Mouse (Mus musculus) ES-Bruce4 (cell line): Measurements from ENCODE around the gene Tasp1. TPM values are rescaled to one million over a fixed set of nuclear protein-coding genes. Genes with fewer than 3 reads are reported as not detected.
"Not testable (repeated sequence)": the region's sequence is repeated elsewhere in the genome, so short reads cannot be mapped to it uniquely, and the experiment has no call there.

Experiments used
- H3K27ac ChIP-seq: 2 replicates; pipeline ENCODE4 v1.5.1; 2012; ENCODE audit warnings: low read length, inconsistent platforms; ENCODE audit not compliant: insufficient read depth
- H3K27me3 ChIP-seq: 2 replicates; pipeline ENCODE4 v1.6.1; 2012; ENCODE audit warnings: mild to moderate bottlenecking, low read length, inconsistent platforms; ENCODE audit not compliant: control insufficient read depth, poor library complexity, insufficient read depth, severe bottlenecking
- H3K36me3 ChIP-seq: 2 replicates; pipeline ENCODE4 v1.6.1; 2012; ENCODE audit warnings: inconsistent platforms, mild to moderate bottlenecking, low read length, moderate library complexity; ENCODE audit not compliant: control insufficient read depth, poor library complexity, insufficient read depth, severe bottlenecking
- H3K4me1 ChIP-seq: one replicate; pipeline ENCODE4 v1.8.1; 2011; ENCODE audit warnings: low read length; ENCODE audit not compliant: control insufficient read depth, insufficient read depth
- H3K4me3 ChIP-seq: 2 replicates; pipeline ENCODE4 v1.5.1; 2011; ENCODE audit warnings: low read depth, mild to moderate bottlenecking, low read length
- H3K9ac ChIP-seq: 2 replicates; pipeline ENCODE4 v1.6.1; 2012; ENCODE audit warnings: low read depth, mild to moderate bottlenecking, inconsistent platforms; ENCODE audit not compliant: poor library complexity, severe bottlenecking
- H3K9me3 ChIP-seq: replicated peaks from 2 replicates; pipeline ENCODE4 v1.6.1; 2012; ENCODE audit warnings: mild to moderate bottlenecking, low read length, inconsistent platforms; ENCODE audit not compliant: control insufficient read depth, poor library complexity, insufficient read depth, severe bottlenecking
- CTCF ChIP-seq: IDR thresholded peaks from one replicate; pipeline ENCODE4 v1.8.1; 2011; ENCODE audit warnings: low read depth, low read length
- EP300 ChIP-seq: IDR thresholded peaks from 2 replicates; pipeline ENCODE4 v1.6.1; 2011; ENCODE audit warnings: low read depth, low read length; ENCODE audit not compliant: insufficient read depth
- POLR2A ChIP-seq: IDR thresholded peaks from one replicate; pipeline ENCODE4 v1.8.1; 2011; ENCODE audit warnings: low read length; ENCODE audit not compliant: insufficient read depth
- polyA plus RNA-seq: library from polyadenylated mRNA; stranded (reverse); fragments of >200 nt; gene quantifications from 2 replicates; pipeline ENCODE4 v1.2.4, GENCODE M21; 2011; ENCODE audit warnings: low read depth; ENCODE audit not compliant: missing spikeins, insufficient read depth, insufficient read length

Gene Tasp1
- polyA plus RNA-seq, 1 experiment = 11.9 TPM

GRCm38 (mm10) chr2:140042081-140042480 is 24.5 kb downstream of the Tasp1 start:
- no peaks in the 10 kb centered on the region for H3K4me1 ChIP-seq
- H3K9ac ChIP-seq = no peak overlapping the region
- TF ChIP-seq EP300 = no peak
- no peak for TF ChIP-seq POLR2A
- no peak for TF ChIP-seq CTCF
- H3K27ac ChIP-seq = no peak overlapping the region
- no peak overlapping the region for H3K4me3 ChIP-seq
- no peaks in the 10 kb centered on the region for H3K27me3 ChIP-seq
- H3K36me3 ChIP-seq = peaks cover 2% of the 10 kb centered on the region
- H3K9me3 ChIP-seq = no peaks in the 10 kb centered on the region

- Histone ChIP-seq H3K36me3 (peaks cover 2% of the 10 kb centered on the region), H3K27ac (no peak overlapping the region), H3K4me1 (peaks cover 1% of the 10 kb centered on the region), H3K27me3 (no peaks in the 10 kb centered on the region), H3K9me3 (no peaks in the 10 kb centered on the region), H3K4me3 (no peak overlapping the region), H3K9ac (no peak overlapping the region)
- TF ChIP-seq POLR2A (no peak), CTCF (no peak)
Measured at GRCm38 (mm10) chr2:140037459-140037858, 29.1 kb downstream of the Tasp1 start.

- TF ChIP-seq CTCF (no peak), POLR2A (no peak), EP300 (no peak)
- Histone ChIP-seq H3K27me3 (no peaks in the 10 kb centered on the region), H3K4me3 (no peak overlapping the region), H3K9ac (no peak overlapping the region), H3K27ac (no peak overlapping the region), H3K36me3 (no peaks in the 10 kb centered on the region; the same call in none of the 2 replicates), H3K4me1 (peaks cover 1% of the 10 kb centered on the region), H3K9me3 (no peaks in the 10 kb centered on the region)
Measured at GRCm38 (mm10) chr2:140036854-140037253, 29.8 kb downstream of the Tasp1 start.

- Histone ChIP-seq H3K9me3 (peaks cover 4% of the 10 kb centered on the region; the same call in 1 of the 2 replicates), H3K27ac (no peak overlapping the region), H3K27me3 (no peaks in the 10 kb centered on the region), H3K4me3 (no peak overlapping the region), H3K36me3 (no peaks in the 10 kb centered on the region), H3K9ac (no peak overlapping the region), H3K4me1 (no peaks in the 10 kb centered on the region)
- no peak for TF ChIP-seq POLR2A
- no peak for TF ChIP-seq EP300
- no peak for TF ChIP-seq CTCF
Measured at GRCm38 (mm10) chr2:140024937-140025336, 41.7 kb downstream of the Tasp1 start.

DNA sequence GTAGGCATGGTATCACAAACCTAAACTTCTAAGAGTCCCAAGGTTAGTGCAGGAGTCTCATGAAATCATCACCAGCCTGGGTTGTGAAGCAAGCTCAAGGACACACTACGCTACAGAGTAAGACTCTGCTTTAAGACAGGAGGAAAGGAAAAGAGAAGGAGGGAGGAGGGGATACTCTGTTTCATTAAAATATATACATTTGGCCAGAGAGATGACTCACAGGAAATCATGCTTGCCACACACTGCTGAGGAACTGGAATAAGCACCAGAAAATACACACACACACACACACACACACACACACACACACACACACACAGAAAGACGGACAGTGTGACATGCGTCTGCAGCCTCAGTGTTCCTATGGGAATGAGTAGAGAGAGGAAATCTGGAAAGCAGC is 59.2 kb downstream of the Tasp1 start:
- Histone ChIP-seq H3K4me3 (no peak overlapping the region), H3K9ac (no peak overlapping the region), H3K27me3 (no peaks in the 10 kb centered on the region), H3K9me3 (no peaks in the 10 kb centered on the region), H3K4me1 (no peaks in the 10 kb centered on the region), H3K27ac (no peak overlapping the region), H3K36me3 (no peaks in the 10 kb centered on the region)
- no peak for TF ChIP-seq CTCF
- TF ChIP-seq POLR2A = no peak
- no peak for TF ChIP-seq EP300

DNA sequence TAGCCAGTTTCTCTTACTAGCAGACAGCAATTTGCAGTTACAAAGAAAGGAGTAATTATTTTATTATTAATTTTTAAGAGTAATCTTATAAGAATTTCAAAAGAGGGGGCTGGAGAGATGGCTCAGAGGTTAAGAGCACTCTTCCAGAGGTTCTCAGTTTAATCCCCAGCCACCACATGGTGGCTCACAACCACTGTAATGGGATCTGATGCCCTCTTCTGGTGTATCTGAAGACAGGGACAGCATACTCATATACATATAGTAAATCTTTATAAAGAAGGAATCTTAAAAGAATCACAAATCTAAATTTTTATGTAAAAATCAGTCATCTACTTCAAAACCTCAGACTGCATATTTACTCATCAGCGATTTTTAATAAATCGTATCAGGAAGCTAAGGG is 68.4 kb downstream of the Tasp1 start:
- Histone ChIP-seq H3K4me1 (no peaks in the 10 kb centered on the region), H3K27me3 (no peaks in the 10 kb centered on the region), H3K9me3 (no peaks in the 10 kb centered on the region), H3K9ac (no peak overlapping the region), H3K27ac (no peak overlapping the region), H3K36me3 (no peaks in the 10 kb centered on the region; the same call in 1 of the 2 replicates), H3K4me3 (no peak overlapping the region)
- no peak for TF ChIP-seq POLR2A
- no peak for TF ChIP-seq CTCF
- TF ChIP-seq EP300 = no peak

- not testable (repeated sequence) for H3K4me1 ChIP-seq, H3K9me3 ChIP-seq, H3K9ac ChIP-seq, H3K36me3 ChIP-seq, H3K27ac ChIP-seq, H3K4me3 ChIP-seq, H3K27me3 ChIP-seq
Measured at GRCm38 (mm10) chr2:139989907-139990306, 76.7 kb downstream of the Tasp1 start.
